Comparison of ENCODE assay signal across 12 mouse cellular contexts in genomic region chr11:97314110-97314509, GRCm38 (mm10). TPM values are rescaled to one million over a fixed set of nuclear protein-coding genes. Genes with fewer than 3 reads are reported as not detected.
A peak's percentile ranks its signal among the peaks of the same experiment; 100 is the strongest.
DNase-seq lines count a peak whose midpoint lies in the region; ATAC-seq and TF ChIP-seq lines count a peak whose summit lies in the region.
"Had no signal": no experiment of that assay in that cellular context is flagged by ENCODE, and none has a peak within 500 bp of the region (broad histone marks: within the 10 kb centered on the region; RNA-seq: fewer than 3 reads in every experiment).

No protein-coding gene starts in this region.

- H3K4me2 ChIP-seq in liver, embryonic 14.5 days (ENCODE audit: low read depth), result no peak overlapping the region
- H3K4me2 ChIP-seq in liver, embryonic 11.5 days, result no peak overlapping the region
- H3K4me2 ChIP-seq: stomach, embryonic 15.5 days had no signal

- no peak for TF ChIP-seq POLR2A in ES-Bruce4 (IDR thresholded peaks at IDR 0.05; ENCODE audit: insufficient read depth, low read length)

- peak; percentile 46 for TF ChIP-seq CTCF in liver, embryonic 14.5 days (IDR thresholded peaks at IDR 0.05; ENCODE audit: low read depth)
- peak; percentile 15 for TF ChIP-seq CTCF in ES-Bruce4 (IDR thresholded peaks at IDR 0.05; ENCODE audit: low read depth, low read length)

- H3K4me1 ChIP-seq in liver, embryonic 14.5 days (replicated peaks; ENCODE audit: control insufficient read depth in 2 of 2, insufficient read depth in 2 of 2, low read length in 1 of 2), result peaks cover 11 to 18% of the 10 kb centered on the region in 2 experiments
- H3K4me1 ChIP-seq in liver, embryonic 11.5 days (replicated peaks; ENCODE audit: control insufficient read depth, insufficient read depth, low read length), result peaks cover 20% of the 10 kb centered on the region
- H3K4me1 ChIP-seq in ES-Bruce4 (ENCODE audit: control insufficient read depth, insufficient read depth, low read length), result no peaks in the 10 kb centered on the region

- peaks cover 3% of the 10 kb centered on the region for H3K36me3 ChIP-seq in liver, embryonic 14.5 days (replicated peaks; ENCODE audit: control insufficient read depth, insufficient read depth, low read depth)
- no peaks in the 10 kb centered on the region for H3K36me3 ChIP-seq in liver, embryonic 11.5 days (ENCODE audit: control insufficient read depth, insufficient read depth, low read length)
- H3K36me3 ChIP-seq in ES-Bruce4 (ENCODE audit: control insufficient read depth, insufficient read depth, low read length, poor library complexity, severe bottlenecking), result peaks cover 13% of the 10 kb centered on the region; the same call in 1 of the 2 replicates
- H3K36me3 ChIP-seq: stomach, embryonic 15.5 days had no signal

- H3K27me3 ChIP-seq in liver, embryonic 14.5 days (ENCODE audit: control insufficient read depth, insufficient read depth, low read length), result peaks cover 17% of the 10 kb centered on the region
- H3K27me3 ChIP-seq in liver, embryonic 11.5 days (replicated peaks; ENCODE audit: control insufficient read depth, insufficient read depth, low read length), result peaks cover 4% of the 10 kb centered on the region; the same call in 1 of the 2 replicates
- no peaks in the 10 kb centered on the region for H3K27me3 ChIP-seq in ES-Bruce4 (ENCODE audit: control insufficient read depth, insufficient read depth, low read length, poor library complexity, severe bottlenecking)
- H3K27me3 ChIP-seq: stomach, embryonic 15.5 days had no signal

- no peak overlapping the region for H3K4me3 ChIP-seq in liver, embryonic 14.5 days (ENCODE audit: insufficient read depth in 1 of 2, low read depth in 2 of 2, low read length in 2 of 2)
- no peak overlapping the region for H3K4me3 ChIP-seq in liver, embryonic 11.5 days (ENCODE audit: low read depth, low read length)
- H3K4me3 ChIP-seq in ES-Bruce4 (ENCODE audit: low read depth, low read length), result no peak overlapping the region
- H3K4me3 ChIP-seq: stomach, embryonic 15.5 days had no signal

- 85% methylated on average over 3 of the region's 3 CpGs for WGBS in liver, embryonic 14.5 days (ENCODE audit: insufficient replicate concordance)
- WGBS in liver, embryonic 11.5 days, result 88% methylated on average over 3 of the region's 3 CpGs

- TF ChIP-seq EP300 in liver, embryonic 14.5 days (IDR thresholded peaks at IDR 0.05; ENCODE audit: low read depth), result no peak
- no peak for TF ChIP-seq EP300 in ES-Bruce4 (IDR thresholded peaks at IDR 0.05; ENCODE audit: insufficient read depth, low read depth, low read length)

- peak; percentile 51 for DNase-seq in cerebellum, adult 9-11 months
- no peak for DNase-seq in cerebellum, adult 11 months
- DNase-seq in liver, embryonic 14.5 days (ENCODE audit: low read depth in 3 of 3, low spot score in 3 of 3), result no peak
- DNase-seq in liver, embryonic 11.5 days (ENCODE audit: low spot score), result no peak
- peak; percentile 71 for DNase-seq in induced T-regulatory cell, adult 2 months (ENCODE audit: low read depth)
- no peak for DNase-seq in frontal cortex, adult 2 months (ENCODE audit: extremely low spot score in 1 of 2, low spot score in 1 of 2)
- DNase-seq in thymus, postnatal 14 days, result no peak
- DNase-seq: gastrocnemius, postnatal 36 days; heart, postnatal 36 days; kidney, postnatal 14 days had no signal

- H3K9me3 ChIP-seq in liver, embryonic 14.5 days (ENCODE audit: control insufficient read depth, low read length), result no peaks in the 10 kb centered on the region
- H3K9me3 ChIP-seq in liver, embryonic 11.5 days (ENCODE audit: control insufficient read depth, low read length), result no peaks in the 10 kb centered on the region
- H3K9me3 ChIP-seq in ES-Bruce4 (replicated peaks; ENCODE audit: control insufficient read depth, insufficient read depth, low read length, poor library complexity, severe bottlenecking), result no peaks in the 10 kb centered on the region
- H3K9me3 ChIP-seq: stomach, embryonic 15.5 days had no signal

- no peak overlapping the region for H3K9ac ChIP-seq in liver, embryonic 14.5 days (replicated peaks)
- no peak overlapping the region for H3K9ac ChIP-seq in liver, embryonic 11.5 days (ENCODE audit: low read depth, low read length)
- H3K9ac ChIP-seq in ES-Bruce4 (ENCODE audit: low read depth, poor library complexity, severe bottlenecking), result no peak overlapping the region
- H3K9ac ChIP-seq: stomach, embryonic 15.5 days had no signal

- H3K27ac ChIP-seq in liver, embryonic 14.5 days, result no peak overlapping the region
- H3K27ac ChIP-seq in liver, embryonic 11.5 days (ENCODE audit: low read depth, low read length), result no peak overlapping the region
- no peak overlapping the region for H3K27ac ChIP-seq in ES-Bruce4 (ENCODE audit: insufficient read depth, low read length)

- no peak for ATAC-seq in liver, embryonic 14.5 days (ENCODE audit: insufficient read depth)
- ATAC-seq in liver, embryonic 11.5 days (replicated peaks; ENCODE audit: low FRiP score), result no peak

RNA-seq across cellular contexts. Expression of gene Mrpl45, which starts 1.4 kb away (rescaled TPM):
- polyA plus RNA-seq in liver, embryonic 14.5 days (2012; rRNA removed), result 7.7 and 13.1 TPM in 2 replicates
- 22.8 and 26.4 TPM in 2 replicates for polyA plus RNA-seq in liver, embryonic 14.5 days (2014; fragmentation: Nextera tagmentation; extraction: Ambion mirVana)
- 62.4 and 63.2 TPM in 2 replicates for polyA plus RNA-seq in liver, embryonic 11.5 days (2014; fragmentation: Nextera tagmentation; extraction: Ambion mirVana)
- polyA plus RNA-seq in ES-Bruce4 (2011; ENCODE audit: insufficient read depth, insufficient read length, low read depth, missing spikeins), result 92.7 and 103 TPM in 2 replicates
- polyA plus RNA-seq in frontal cortex, adult 2 months (2012; rRNA removed), result 28.9 TPM in 2 replicates

RNA-seq across cellular contexts. Expression of gene Npepps, which starts 33.7 kb away (rescaled TPM):
- 4.3 and 8.5 TPM in 2 replicates for polyA plus RNA-seq in liver, embryonic 14.5 days (2012; rRNA removed)
- 14.4 and 15.1 TPM in 2 replicates for polyA plus RNA-seq in liver, embryonic 14.5 days (2014; fragmentation: Nextera tagmentation; extraction: Ambion mirVana)
- polyA plus RNA-seq in liver, embryonic 11.5 days (2014; fragmentation: Nextera tagmentation; extraction: Ambion mirVana), result 52.1 and 60.2 TPM in 2 replicates
- 213 and 223 TPM in 2 replicates for polyA plus RNA-seq in ES-Bruce4 (2011; ENCODE audit: insufficient read depth, insufficient read length, low read depth, missing spikeins)
- polyA plus RNA-seq in frontal cortex, adult 2 months (2012; rRNA removed), result 82.1 and 103 TPM in 2 replicates

RNA-seq across cellular contexts. Expression of gene Gpr179, which starts 37.8 kb away (rescaled TPM):
- 0.01 TPM in 1 of 2 replicates, not detected in the other for polyA plus RNA-seq in liver, embryonic 14.5 days (2012; rRNA removed)
- polyA plus RNA-seq in liver, embryonic 14.5 days (2014; fragmentation: Nextera tagmentation; extraction: Ambion mirVana), result not detected in 2 replicates
- polyA plus RNA-seq in liver, embryonic 11.5 days (2014; fragmentation: Nextera tagmentation; extraction: Ambion mirVana), result 0.03 TPM in 2 replicates
- polyA plus RNA-seq in ES-Bruce4 (2011; ENCODE audit: insufficient read depth, insufficient read length, low read depth, missing spikeins), result 0.14 and 0.24 TPM in 2 replicates
- polyA plus RNA-seq in frontal cortex, adult 2 months (2012; rRNA removed), result 0.40 and 0.66 TPM in 2 replicates

RNA-seq across cellular contexts. Expression of gene Socs7, which starts 48.2 kb away (rescaled TPM):
- polyA plus RNA-seq in liver, embryonic 14.5 days (2012; rRNA removed), result 2.1 and 2.4 TPM in 2 replicates
- 0.38 and 0.53 TPM in 2 replicates for polyA plus RNA-seq in liver, embryonic 14.5 days (2014; fragmentation: Nextera tagmentation; extraction: Ambion mirVana)
- 2.2 and 2.4 TPM in 2 replicates for polyA plus RNA-seq in liver, embryonic 11.5 days (2014; fragmentation: Nextera tagmentation; extraction: Ambion mirVana)
- polyA plus RNA-seq in ES-Bruce4 (2011; ENCODE audit: insufficient read depth, insufficient read length, low read depth, missing spikeins), result 21.1 and 25.5 TPM in 2 replicates
- polyA plus RNA-seq in frontal cortex, adult 2 months (2012; rRNA removed), result 43.3 and 44.9 TPM in 2 replicates

Comparison
In these comparisons a context has a peak if more than half of its experiments do, and no peak if none do; other contexts are left out.
1. DNase-seq: peak in cerebellum, adult 9-11 months (single experiment) and induced T-regulatory cell, adult 2 months (single experiment); none in cerebellum, adult 11 months (single experiment), liver, embryonic 14.5 days (0 of 3), liver, embryonic 11.5 days (single experiment), frontal cortex, adult 2 months (0 of 2) and thymus, postnatal 14 days (single experiment).